Mouse (Mus musculus) thymus, postnatal 4 days (tissue): ENCODE data around the gene Numa1.
"Not testable (repeated sequence)": the region's sequence is repeated elsewhere in the genome, so short reads cannot be mapped to it uniquely, and the experiment has no call there.

Source experiments
- DNase-seq: peaks from one replicate; pipeline ENCODE4 v3.0.0; 2021

The Numa1 gene

DNA sequence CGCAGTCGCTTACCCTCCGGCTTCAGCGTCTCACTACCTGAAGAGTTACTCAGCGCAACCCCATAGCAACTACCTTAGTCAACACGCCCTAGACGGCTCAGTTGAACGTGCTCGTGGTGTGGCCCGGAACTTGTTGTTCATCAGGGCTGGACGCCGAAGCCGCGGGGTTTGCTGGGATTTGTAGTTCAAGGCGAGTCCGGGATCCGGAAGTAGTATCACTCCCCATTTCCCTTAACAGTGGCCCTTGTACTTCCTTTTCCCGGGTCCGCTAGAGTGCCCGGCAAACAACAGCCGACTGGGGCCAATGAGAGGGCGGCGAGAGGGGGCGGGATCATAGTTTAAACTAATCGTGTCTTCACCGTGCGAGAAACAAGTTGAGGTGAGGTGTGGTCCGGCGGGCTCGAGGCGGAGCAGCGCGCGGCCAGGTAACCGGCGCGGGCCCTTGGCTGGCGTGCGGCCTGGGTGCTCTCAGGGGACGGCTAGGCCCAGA lies at the start of gene Numa1, which contains the start of gene Lrrc51:
Gene Numa1 (plus strand): TSS at position 361 of the 490 bp plus-strand sequence.
Gene Lrrc51 (minus strand): TSS at position 145 of the 490 bp plus-strand sequence.
- peak; percentile 95 for DNase-seq

DNA sequence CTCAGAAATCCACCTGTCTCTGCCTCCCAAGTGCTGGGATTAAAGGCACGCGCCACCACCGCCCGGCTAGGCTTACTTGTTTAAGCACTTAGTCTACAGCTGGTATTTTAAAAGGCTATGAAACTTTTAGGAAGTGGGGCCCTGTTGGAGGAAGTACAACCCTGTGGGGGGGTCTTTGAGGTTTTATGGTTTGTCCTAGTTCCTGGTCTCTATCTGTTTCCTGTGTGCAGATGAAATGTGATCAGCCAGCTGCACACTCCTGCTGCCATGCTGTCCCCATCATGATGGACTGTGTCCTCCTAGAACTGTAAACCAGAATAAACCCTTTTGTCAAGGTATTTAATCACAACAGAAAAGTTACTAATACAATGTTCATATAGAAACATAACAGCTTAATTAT lies 49.8 kb upstream of the Numa1 start:
- no peak for DNase-seq

DNA sequence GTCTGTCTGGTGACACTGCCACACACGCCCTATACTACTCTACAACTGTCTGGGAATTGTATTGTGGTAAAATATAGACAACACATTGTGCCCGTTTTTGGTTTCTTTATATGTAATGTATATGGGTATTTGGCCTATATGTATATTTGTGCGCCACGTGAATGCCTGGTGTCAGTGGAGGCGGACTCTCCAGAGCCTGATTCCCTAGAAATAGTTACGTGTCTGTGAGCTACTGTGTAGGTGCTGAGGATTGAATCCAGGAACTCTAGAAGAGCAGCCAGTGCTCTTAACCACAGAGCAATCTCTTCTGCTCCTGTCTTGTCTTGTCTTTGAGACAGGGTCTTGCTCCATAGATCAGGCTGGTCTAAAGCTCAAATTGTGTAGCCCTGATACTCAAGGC lies 47.6 kb upstream of the Numa1 start:
- no peak for DNase-seq

DNA sequence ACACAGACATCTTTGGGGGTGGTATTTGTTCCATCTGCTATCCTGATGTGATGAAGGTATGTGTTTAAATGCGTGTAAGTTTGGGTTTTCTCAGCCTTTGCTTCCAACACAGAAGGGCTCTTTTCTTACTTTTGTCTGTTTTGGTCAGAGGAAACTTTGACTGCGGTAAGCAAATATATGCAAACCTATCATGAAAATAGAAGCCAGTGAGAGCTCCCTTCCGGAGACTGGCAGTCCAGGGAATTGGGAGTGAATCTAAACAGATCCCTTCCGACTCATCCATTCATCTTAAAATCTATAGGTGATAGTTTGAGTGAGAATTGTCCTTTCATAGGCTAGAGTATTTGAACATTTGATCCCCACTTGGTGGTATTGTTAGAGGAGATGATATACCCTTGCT lies 45.5 kb upstream of the Numa1 start:
- no peak for DNase-seq

DNA sequence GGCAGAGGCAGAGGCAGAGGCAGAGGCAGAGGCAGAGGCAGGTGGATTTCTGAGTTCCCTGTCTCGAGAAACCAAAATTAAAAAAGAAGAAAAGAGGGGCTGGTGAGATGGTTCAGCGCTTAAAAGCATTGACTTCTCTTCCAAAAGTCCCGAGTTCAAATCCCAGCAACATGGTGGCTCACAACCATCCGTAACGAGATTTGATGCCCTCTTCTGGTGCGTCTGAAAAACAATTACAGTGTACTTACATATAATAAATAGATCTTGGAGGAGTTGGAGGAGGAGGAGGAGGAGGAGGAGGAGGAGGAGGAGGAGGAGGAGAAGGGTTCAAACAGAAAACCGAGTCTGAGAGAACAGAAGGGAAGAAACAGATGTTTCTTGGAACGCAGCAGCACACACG lies 38.2 kb upstream of the Numa1 start:
- no peak for DNase-seq

DNA sequence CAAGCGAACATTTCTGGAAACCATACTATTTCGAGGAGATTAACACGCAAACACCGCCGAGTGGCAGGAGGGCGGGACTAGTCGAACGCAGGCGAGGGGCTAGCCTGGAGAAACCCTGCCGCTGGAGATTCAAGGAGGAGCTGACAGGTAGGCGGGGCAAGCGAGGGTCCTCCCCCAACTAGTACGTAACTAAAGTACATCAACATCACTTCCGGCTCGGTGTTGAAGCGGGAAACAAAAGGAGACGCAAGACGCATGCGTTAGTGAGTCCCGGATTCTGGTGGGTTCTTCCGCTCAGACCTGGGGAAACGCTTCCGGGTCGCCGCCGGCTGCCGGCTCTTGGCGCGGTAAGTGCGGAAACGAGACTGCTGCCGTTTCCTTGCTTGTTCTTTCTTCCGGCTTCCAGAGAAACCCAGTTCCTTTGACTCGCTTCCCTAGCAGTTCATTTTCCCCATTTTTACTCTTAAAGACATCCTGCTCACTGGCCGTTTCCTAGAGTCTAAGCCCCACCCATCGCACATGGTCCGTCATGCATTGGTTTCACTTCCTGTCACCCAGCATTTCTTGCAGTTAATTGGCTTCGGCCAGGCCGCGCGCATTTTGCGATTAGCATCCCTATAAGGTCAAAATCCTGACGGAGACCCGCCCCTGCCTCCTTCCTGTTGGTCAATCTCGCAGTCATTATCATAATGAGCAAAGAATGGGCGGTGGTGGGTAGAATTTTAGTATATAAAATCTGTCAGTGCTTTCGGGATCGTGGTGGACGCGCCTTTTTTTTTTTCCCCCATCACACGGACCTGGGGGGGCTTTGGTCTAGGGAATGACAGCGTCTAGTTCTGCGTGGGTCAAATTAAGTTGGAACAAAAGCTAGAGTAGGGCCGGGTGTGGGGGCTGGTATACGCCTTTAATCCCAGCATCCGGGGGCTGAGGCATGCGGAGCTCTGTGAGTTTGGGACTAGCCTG lies 37.5 kb upstream of the Numa1 start:
- DNase-seq: peak; percentile 95

DNA sequence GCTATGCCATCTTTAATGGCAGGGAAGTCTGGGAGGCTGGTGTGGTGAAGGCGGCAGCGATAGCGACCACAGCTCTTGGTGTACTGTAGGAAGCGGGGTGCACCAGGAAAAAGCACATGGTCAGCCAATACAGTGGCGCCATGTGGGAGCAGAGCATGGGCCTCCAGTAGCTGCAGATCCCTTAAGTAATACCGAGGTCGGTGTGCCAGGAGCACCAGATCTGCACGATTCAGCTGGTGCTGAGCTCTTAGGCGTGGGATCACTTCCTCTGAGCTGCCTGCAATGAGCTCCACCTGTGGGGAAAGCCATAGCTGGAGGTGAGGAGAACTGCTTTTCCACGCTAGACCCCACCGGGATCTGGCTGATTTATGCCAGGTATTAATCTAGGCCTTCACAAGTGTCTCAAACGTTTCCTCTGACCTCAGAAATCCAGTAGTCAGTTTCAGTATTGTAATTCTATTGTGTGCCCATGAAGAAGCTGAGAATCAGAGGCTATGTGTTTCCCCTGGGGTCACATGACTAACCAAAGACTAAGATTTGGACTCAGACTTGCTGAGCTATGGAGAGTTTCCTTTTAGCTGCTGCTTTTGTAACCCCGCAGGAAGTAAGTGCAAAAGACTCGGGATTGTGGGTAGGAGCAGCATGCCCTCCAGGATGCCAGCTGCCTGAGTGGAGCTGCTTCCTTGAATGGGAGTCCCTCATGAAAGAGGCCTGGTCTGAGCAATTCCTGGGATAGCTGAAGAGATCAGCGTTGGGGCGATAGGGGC lies 33.4 kb upstream of the Numa1 start:
- DNase-seq: no peak

DNA sequence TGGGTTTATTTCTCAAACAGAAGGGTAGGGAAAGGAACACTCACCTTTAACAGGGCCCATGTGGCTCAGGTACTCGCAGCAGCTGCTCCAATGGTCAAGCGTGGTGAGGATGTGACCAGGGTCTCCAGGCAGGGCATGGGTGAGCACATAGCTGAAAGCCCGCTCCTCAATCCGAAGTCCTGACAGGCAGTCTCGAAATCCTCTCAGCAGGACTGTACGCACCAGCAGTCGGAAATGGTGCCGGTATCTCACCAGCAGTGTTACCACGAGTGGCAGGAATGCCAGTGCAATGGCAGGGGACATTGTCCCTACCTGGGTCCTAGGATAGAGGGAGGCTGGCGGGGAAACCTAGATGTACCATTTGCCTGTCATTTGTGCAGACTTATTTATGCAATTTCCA lies 31.9 kb upstream of the Numa1 start:
- DNase-seq: no peak

DNA sequence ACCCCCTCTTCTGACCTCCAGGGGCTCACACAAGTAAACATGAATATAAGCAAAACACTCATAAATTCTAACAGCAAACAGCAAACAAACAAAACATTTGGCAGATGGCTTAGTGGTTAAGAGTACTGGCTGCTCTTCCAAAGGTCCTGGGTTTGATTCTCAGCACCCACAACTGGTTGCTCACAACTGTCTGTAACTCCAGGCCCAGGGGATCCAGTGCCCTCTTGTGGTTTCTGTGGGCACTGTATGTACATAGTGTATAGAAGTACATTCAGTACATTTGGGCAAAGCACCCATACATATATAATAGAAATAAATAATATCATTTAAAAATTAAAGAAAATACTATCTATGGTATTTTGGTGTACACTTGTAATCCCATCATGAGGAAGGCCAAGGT lies 31.1 kb upstream of the Numa1 start:
- DNase-seq: no peak

DNA sequence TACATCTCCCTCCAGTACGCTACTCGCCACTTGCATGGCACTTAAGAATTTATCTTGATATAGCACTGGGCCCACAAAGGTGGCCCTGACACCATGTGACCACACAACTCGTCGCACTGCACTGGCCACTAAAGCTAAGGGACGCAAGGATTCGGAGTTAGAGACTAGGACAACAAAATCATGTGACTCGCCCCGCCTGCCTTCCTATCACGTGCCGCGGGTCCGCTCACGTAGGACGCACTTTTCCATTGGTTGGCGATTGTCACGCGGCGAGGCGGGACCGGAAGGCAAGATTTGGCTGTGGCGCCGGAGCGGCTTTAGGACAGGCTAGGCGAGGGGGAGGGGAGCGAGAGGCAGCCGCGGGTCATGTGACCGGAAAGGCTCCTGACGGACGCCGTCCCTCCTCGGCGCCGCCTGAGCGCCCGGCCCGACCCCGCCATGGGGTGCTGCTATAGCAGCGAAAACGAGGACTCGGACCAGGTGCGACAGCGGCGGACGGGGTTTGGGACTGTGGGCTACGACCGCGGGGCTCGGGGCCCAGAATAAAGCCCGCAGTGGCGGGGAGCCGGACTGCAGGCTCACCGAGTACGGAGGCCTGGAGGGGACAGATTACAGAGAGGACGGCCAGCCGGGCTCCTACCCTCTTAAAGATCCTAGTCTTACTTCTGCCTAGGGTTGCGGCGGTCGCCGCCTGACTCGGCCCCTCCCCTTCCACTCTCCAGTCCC lies 28.2 kb upstream of the Numa1 start, which contains the start of gene Lamtor1:
Gene Lamtor1 (plus strand): TSS at position 344 of the 726 bp plus-strand sequence.
- DNase-seq: peak; percentile 95

DNA sequence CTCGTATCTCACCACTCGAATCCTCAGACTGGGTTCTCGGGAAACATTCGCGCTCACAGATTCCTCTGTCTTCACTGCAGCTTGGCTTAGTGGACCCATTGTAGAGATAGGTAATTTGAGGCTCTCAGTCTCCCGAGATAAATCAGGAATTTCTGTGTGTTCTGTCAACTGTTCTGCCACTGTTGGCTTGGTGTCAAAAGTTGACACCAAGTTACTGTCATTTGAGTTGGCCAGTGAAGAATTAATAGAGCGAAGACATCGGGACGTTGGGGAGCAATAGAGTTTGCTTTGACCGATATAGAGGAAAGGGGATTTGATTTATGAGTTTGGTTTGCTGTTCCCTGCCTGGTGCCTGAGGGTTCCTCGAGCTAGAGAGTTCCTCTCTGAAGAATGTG lies 27.6 kb upstream of the Numa1 start, which contains the start of gene Tomt:
Gene Tomt (minus strand): TSS at position 73 of the 395 bp plus-strand sequence.
- DNase-seq: no peak

DNA sequence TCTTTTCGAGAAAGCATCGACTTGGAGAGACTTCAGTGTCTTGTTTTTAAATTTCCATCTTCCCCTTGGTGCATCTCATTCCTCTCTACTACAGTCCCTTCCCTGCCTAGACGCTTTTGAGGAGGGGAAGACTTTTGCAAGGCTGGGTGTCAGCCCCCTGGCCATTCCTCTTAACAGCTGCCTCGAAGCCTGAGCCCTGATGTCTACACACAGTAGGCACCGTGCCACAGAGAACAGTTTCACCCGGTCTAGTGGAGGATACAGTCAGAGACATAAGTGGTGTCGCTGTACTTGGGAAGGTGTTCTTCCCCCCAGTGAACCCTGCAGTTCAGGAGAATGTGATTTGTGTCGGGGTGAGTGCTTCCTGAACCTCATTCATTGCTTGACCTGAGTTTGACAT lies 27.2 kb upstream of the Numa1 start:
- peak; percentile 23 for DNase-seq

DNA sequence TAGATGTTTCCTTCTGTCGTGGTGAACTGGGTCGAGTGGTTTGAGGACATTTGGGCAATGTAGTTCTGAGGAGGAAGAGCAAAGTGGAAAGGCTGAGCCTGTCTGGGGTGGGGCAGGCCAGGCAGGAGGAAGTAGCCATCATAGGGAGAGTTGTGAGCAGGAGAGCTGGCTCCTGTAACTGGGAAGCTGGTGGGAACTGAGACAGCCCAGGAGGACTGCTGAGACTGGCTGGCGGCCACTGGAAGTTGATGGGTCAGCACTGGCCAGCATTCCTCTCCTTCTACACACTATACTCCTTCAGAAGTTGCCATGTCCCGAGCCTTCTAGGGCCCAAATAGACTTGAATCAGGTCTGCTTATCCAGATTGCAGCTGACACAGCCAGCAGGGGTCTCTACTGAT lies 25.5 kb upstream of the Numa1 start:
- DNase-seq: no peak

DNA sequence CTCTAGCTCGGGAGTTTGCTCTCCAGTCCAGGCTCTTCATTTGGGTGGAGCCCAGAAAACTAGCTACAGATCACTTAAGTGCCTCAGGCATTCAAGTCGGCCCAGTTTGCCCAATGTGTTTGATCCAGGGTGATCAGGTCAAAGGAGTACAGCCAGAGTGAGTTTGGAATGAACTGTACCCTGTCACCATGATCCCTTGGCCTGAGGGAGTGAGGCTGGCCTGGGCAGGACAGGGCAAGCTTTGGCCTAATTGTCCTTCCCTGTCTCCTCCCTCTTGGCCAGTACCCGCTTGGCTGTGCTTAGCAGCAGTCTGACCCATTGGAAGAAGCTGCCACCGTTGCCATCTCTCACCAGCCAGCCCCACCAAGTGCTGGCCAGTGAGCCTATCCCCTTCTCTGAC lies 23.8 kb upstream of the Numa1 start:
- no peak for DNase-seq

DNA sequence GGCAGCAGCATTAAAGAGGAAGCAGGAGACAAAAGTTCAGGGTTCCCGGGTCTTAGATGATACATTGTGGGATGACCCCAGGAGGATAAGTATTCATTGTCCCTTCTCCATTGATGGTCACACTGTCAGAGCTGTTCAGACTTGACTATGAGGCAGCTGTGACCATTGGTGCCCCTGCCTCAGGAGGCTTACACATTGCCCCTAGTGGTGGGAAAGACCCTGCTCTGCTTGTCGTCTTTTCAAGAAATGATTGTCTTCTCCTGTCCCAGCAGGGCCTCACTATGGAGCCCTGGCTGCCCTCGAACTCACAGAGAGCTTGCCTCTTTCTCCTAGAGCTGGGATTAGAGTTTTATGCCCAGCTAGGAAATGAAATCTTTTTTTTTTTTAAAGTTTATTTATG lies 21.9 kb upstream of the Numa1 start:
- peak; percentile 37 for DNase-seq

DNA sequence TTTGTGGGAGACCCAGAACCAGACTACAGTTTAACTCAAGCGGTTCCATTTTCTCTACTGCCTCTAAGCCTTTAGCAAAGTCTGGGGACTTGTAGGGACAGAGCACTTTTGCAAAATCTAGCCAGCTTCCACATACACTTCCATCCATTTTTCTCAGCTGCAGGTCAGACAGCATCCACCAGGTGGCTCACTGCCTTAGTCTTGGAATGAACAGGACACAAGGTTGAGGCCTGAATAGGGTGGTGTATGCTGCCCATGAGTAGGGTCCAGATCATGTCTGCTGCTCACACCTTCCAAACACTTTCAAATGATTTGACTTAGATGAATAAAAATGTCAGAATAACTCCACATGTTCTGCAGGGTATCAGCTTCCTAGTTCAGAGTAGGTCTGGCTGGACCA lies 15.8 kb upstream of the Numa1 start:
- peak; percentile 74 for DNase-seq

DNA sequence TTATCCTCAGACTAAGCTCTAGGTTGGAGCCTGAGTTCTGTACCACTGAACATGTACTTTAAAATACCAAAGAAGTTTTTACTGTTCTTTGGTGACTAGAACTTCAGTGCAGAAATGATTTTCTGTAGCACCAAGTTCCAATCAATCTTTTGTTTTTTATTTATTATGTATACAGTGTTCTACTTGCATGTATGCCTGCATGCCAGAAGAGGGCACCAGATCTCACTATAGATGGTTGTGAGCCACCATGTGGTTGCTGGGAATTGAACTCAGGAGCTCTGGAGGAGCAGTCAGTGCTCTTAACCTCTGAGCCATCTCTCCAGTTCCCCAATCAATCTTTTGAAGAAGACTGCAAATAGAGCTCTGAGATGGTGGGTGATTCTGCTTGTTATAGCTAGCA lies 8.0 kb upstream of the Numa1 start:
- not testable (repeated sequence) for DNase-seq

DNA sequence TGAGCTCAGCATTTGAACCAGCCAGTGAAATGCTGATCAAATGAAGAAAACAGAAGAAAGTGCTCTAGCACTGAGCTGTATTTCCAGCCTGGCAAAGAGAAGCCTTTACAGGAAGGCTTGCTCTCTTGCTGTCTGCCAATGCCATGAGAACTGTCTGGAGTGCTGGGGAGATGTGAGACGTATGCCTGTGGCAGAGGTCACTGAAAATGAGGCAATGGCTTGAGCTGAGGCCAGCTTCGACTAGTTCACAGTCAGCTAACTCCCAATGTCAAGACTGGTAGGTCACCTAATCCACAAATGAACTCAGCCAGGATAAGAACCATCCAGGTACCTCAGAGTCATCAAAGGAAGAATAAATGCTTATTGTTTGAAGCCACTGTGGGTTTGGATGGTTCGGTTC lies 5.8 kb upstream of the Numa1 start:
- no peak for DNase-seq

DNA sequence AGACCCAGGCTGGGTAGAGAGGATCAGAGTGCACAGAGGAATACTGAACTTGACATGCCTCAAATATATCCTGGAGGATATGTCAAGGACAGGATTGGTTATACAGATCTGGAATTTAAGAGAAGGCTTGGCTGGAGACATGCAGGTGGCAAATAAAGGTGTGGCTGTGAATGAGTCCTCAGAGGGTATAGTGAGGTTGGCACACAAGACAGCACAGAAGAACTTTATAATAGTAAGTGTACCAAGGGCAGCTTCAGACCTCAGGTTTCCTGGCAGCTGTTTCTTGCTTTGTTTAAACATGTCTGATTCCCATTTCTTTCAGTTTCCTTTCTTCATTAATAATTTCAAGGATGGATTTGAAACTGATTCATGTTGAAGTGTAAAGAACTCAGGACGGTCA lies 1.4 kb upstream of the Numa1 start:
- DNase-seq: no peak

DNA sequence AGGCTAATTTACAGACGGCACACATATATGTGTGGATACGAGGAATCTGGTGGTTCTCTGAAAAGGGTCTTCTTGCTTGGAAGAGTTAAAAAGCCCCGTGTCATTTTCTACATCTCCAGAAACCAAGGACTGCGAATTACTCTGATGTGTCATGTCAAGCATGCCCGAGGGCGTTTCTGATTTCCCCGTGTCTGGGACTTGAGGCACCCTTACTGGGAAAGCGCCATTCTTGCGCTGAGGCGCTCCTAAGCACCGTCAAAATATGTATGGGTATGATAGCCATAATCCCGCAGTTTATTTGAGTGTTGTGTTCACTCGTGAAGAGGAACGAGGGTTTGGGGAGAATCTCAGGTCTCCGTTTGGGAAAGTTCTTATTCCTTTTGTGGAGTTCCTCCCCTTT lies 611 bp upstream of the Numa1 start:
- peak; percentile 43 for DNase-seq

DNA sequence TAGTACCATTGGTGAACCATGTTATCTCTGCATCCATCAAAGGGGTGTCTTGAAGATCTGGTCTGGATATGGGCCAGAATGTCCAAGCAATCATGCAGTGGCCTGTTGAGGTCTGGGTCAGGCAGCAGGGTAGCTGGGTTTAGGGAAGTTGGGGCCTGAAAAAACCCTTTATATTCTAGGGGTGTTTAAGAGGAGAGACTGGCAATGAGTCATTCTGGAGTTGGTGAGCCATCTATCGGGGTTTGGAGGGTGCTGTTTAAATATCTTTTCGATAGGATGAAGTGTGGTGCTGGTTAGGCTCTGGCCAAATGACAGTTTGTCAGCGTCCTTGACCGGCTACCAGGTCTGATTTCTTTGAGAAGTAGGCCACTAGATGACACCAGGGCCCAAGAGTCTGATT lies 2.0 kb downstream of the Numa1 start:
- no peak for DNase-seq

DNA sequence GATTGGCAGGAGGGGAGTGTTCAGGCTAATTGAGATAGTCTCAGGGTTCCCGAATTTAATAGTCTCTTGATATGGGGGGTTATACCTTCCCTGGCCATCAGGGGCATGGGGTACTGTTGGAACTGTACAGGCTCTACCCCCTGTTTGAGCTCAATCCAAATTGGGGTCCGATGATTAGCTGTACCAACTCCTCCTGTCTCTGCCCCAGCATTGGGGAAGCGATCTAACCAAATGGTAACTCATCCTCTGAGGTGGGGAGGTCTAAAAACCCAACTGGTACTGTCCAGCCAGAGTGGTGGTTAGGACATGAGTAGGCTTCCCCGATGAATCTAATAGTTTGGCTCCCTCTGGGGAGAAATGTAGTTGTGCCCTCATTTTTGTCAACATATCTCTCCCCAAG lies 3.1 kb downstream of the Numa1 start:
- DNase-seq: no peak

DNA sequence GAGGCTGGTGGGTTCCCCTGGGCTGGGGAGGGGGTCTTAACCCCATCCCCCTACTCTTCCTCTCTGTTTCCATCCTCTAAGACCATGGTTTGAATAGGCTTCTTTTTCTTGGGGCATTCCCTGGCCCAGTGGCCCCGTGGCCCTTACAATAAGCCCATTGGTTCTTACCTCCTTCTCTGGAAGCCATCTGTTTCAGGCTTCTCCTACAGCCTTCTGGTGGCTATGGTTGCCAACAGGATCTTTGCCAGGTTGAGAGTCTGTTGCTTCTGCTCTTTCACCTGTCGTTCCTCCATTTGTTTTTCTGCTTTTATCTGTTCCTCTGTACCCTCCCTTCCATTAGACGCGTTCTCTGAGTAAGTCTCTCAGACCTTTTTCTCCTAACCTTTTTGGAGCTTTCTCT lies 3.7 kb downstream of the Numa1 start:
- no peak for DNase-seq
